Mouse (Mus musculus) c-Kit-negative CD71-positive TER-119-positive erythroid progenitor cells, embryonic 14.5 days (primary cell): ENCODE measurements around the gene 3110040M04Rik.
"Not testable (repeated sequence)": the region's sequence is repeated elsewhere in the genome, so short reads cannot be mapped to it uniquely, and the experiment has no call there.

Experiments used
- DNase-seq: peaks from one replicate; pipeline ENCODE4 v3.0.0-alpha.2; 2013; ENCODE audit warnings: low read depth, low spot score

Gene 3110040M04Rik

GRCm38 (mm10) chr1:151203818-151204217, at the start of gene 3110040M04Rik:
Gene 3110040M04Rik, plus strand, starts transcription at chr1:151204121.
- DNase-seq, result not testable (repeated sequence)

- not testable (repeated sequence) for DNase-seq
Observed at GRCm38 (mm10) chr1:151154131-151154530, 49.8 kb upstream of the 3110040M04Rik start.

- DNase-seq, result no peak
Observed at GRCm38 (mm10) chr1:151156129-151156528, 47.8 kb upstream of the 3110040M04Rik start.

GRCm38 (mm10) chr1:151156777-151157632, 46.9 kb upstream of the 3110040M04Rik start:
- no peak for DNase-seq

GRCm38 (mm10) chr1:151157963-151158856, 45.7 kb upstream of the 3110040M04Rik start:
- no peak for DNase-seq

GRCm38 (mm10) chr1:151158857-151159510, 44.9 kb upstream of the 3110040M04Rik start:
- no peak for DNase-seq

GRCm38 (mm10) chr1:151166031-151166430, 37.9 kb upstream of the 3110040M04Rik start:
- DNase-seq, result no peak

GRCm38 (mm10) chr1:151167297-151168047, 36.4 kb upstream of the 3110040M04Rik start:
- no peak for DNase-seq

GRCm38 (mm10) chr1:151168637-151169036, 35.3 kb upstream of the 3110040M04Rik start:
- no peak for DNase-seq

- DNase-seq, result no peak
Observed at GRCm38 (mm10) chr1:151171572-151172461, 32.1 kb upstream of the 3110040M04Rik start.

GRCm38 (mm10) chr1:151177030-151177936, 26.6 kb upstream of the 3110040M04Rik start:
- DNase-seq, result peak; percentile 58

- DNase-seq, result no peak
Observed at GRCm38 (mm10) chr1:151177937-151178271, 26.0 kb upstream of the 3110040M04Rik start.

GRCm38 (mm10) chr1:151178505-151179083, 25.3 kb upstream of the 3110040M04Rik start:
- no peak for DNase-seq

- DNase-seq, result no peak
Observed at GRCm38 (mm10) chr1:151180167-151180566, 23.8 kb upstream of the 3110040M04Rik start.

- not testable (repeated sequence) for DNase-seq
Observed at GRCm38 (mm10) chr1:151182266-151182665, 21.7 kb upstream of the 3110040M04Rik start, which contains the start of gene Gm47985. Gene Gm47985, plus strand, starts transcription at chr1:151182537.

- DNase-seq, result not testable (repeated sequence)
Observed at GRCm38 (mm10) chr1:151186186-151186585, 17.7 kb upstream of the 3110040M04Rik start.

GRCm38 (mm10) chr1:151186879-151187424, 17.0 kb upstream of the 3110040M04Rik start:
- DNase-seq, result not testable (repeated sequence)

- DNase-seq, result no peak
Observed at GRCm38 (mm10) chr1:151188469-151188868, 15.5 kb upstream of the 3110040M04Rik start.
